Mouse (Mus musculus): ENCODE measurements around the gene Syde2. TPM values are rescaled to one million over a fixed set of nuclear protein-coding genes. Genes with fewer than 3 reads are reported as not detected.
A peak's percentile ranks its signal among the peaks of the same experiment; 100 is the strongest.

Syde2 gene
- polyA plus RNA-seq, 1 experiment = 6.1 TPM

GRCm38 (mm10) chr3:146057131-146057530 lies 69.5 kb downstream of the Syde2 start:
- Histone ChIP-seq H3K27ac (ENCODE audit: insufficient read depth, low read depth, low read length) (no peak overlapping the region), H3K36me3 (ENCODE audit: control insufficient read depth, insufficient read depth, low read length) (no peaks in the 10 kb centered on the region), H3K27me3 (replicated peaks; ENCODE audit: control insufficient read depth, insufficient read depth, low read length) (no peaks in the 10 kb centered on the region), H3K4me1 (ENCODE audit: control insufficient read depth, insufficient read depth, low read length) (no peaks in the 10 kb centered on the region), H3K4me3 (ENCODE audit: insufficient read depth, low read depth, low read length) (no peak overlapping the region)
- TF ChIP-seq POLR2A (IDR thresholded peaks at IDR 0.05; ENCODE audit: low read depth, low read length) (no peak), CTCF (conservative IDR thresholded peaks at IDR 0.05; ENCODE audit: insufficient read depth, insufficient read length, low read depth, low read length) (no peak)
- DNase-seq = no peak
- 67% methylated on average over 7 of the region's 7 CpGs for WGBS

DNA sequence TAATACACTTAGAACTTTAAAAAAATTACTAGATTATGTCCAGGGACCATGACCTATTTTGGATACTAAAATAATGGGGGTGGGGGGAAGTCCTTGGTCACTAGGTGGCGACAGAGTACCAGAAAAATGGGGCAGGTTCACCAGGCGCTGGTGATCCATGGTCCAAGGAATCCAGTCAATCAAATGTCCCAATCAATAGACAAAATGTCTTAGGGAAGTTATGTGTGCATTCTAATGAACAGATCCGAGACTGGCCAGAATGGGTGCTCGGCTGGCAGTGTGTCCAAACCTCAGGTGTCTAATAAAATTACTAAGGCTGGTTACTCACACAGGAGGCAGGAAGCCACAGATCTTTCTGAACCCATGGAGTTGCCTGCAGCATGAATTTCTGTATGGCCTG lies 70.6 kb downstream of the Syde2 start:
- TF ChIP-seq CTCF (conservative IDR thresholded peaks at IDR 0.05; ENCODE audit: insufficient read depth, insufficient read length, low read depth, low read length) (peak; percentile 85), POLR2A (IDR thresholded peaks at IDR 0.05; ENCODE audit: low read depth, low read length) (no peak)
- DNase-seq = peak; percentile 57

DNA sequence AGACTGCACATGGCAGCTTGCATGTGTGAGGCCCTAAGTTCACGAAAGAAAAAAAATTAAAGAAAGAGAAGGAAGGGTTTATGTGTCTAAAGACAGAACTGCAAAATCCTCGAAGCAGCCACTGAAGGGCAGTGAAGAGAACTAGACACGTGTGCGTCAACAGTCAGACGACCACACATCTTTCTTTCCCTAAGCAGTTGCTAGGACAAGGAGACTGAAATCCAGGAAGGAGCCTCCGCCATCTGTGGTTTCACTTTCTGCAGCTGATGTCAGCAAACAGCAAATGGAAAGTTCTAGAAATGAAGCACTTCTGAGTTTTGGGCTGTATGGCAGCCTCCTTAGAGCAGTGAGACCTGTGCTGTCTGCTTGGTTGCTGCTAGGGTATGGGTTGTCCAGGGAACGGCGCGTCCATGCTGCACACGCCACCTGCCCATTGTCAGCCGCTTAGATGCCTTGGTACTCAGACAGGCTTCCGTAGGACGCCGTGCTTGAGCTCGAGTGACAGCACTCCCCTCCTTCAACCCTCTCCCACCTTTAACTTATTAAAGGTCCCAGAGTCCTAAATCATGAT lies 71.8 kb downstream of the Syde2 start:
- H3K4me3 ChIP-seq (ENCODE audit: insufficient read depth, low read depth, low read length) = peak overlapping the region; percentile 18; the same call in 1 of the 2 replicates
- DNase-seq = no peak
- no peaks in the 10 kb centered on the region for H3K36me3 ChIP-seq (ENCODE audit: control insufficient read depth, insufficient read depth, low read length)
- TF ChIP-seq POLR2A (IDR thresholded peaks at IDR 0.05; ENCODE audit: low read depth, low read length) = no peak
- no peak for TF ChIP-seq CTCF (conservative IDR thresholded peaks at IDR 0.05; ENCODE audit: insufficient read depth, insufficient read length, low read depth, low read length)
- no peak overlapping the region for H3K27ac ChIP-seq (ENCODE audit: insufficient read depth, low read depth, low read length)
- no peaks in the 10 kb centered on the region for H3K27me3 ChIP-seq (replicated peaks; ENCODE audit: control insufficient read depth, insufficient read depth, low read length)
- 61% methylated on average over 15 of the region's 15 CpGs for WGBS
- H3K4me1 ChIP-seq (ENCODE audit: control insufficient read depth, insufficient read depth, low read length) = no peaks in the 10 kb centered on the region

More for the DNA sequence above, 70.6 kb downstream of the Syde2 start:
- H3K4me3 ChIP-seq (ENCODE audit: insufficient read depth, low read depth, low read length) = no peak overlapping the region
- H3K36me3 ChIP-seq (ENCODE audit: control insufficient read depth, insufficient read depth, low read length) = no peaks in the 10 kb centered on the region
- WGBS = 12% methylated on average over 4 of the region's 4 CpGs
- H3K27ac ChIP-seq (ENCODE audit: insufficient read depth, low read depth, low read length) = no peak overlapping the region
- no peaks in the 10 kb centered on the region for H3K4me1 ChIP-seq (ENCODE audit: control insufficient read depth, insufficient read depth, low read length)
- H3K27me3 ChIP-seq (replicated peaks; ENCODE audit: control insufficient read depth, insufficient read depth, low read length) = no peaks in the 10 kb centered on the region

DNA sequence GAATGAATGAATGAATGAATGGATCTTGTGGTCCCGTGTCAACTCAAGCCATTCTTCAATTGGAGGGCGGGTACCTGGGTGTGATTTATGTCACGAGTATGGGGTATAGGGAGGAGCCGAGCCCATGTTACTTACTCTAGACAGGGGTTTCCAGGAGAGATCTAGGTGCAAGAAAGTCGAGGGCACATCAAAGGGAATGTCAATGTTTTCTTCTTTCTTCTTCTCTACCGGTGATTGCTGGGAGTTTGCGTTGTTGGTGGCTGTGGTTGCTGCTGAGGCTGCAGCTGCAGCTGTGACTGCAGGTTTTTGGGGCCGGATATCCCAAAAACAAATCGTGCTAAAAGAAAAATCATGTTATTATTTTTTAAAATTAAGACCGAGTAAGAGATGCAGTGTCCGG lies 75.5 kb downstream of the Syde2 start:
- H3K4me3 ChIP-seq (ENCODE audit: insufficient read depth, low read depth, low read length) = no peak overlapping the region
- H3K36me3 ChIP-seq (ENCODE audit: control insufficient read depth, insufficient read depth, low read length) = no peaks in the 10 kb centered on the region
- TF ChIP-seq POLR2A (IDR thresholded peaks at IDR 0.05; ENCODE audit: low read depth, low read length) (no peak), CTCF (conservative IDR thresholded peaks at IDR 0.05; ENCODE audit: insufficient read depth, insufficient read length, low read depth, low read length) (no peak)
- H3K4me1 ChIP-seq (ENCODE audit: control insufficient read depth, insufficient read depth, low read length) = no peaks in the 10 kb centered on the region
- DNase-seq = no peak
- no peak overlapping the region for H3K27ac ChIP-seq (ENCODE audit: insufficient read depth, low read depth, low read length)
- no peaks in the 10 kb centered on the region for H3K27me3 ChIP-seq (replicated peaks; ENCODE audit: control insufficient read depth, insufficient read depth, low read length)
- WGBS = 84% methylated on average over 11 of the region's 11 CpGs

- WGBS = 41% methylated on average over 4 of the region's 4 CpGs
Measured at GRCm38 (mm10) chr3:146069276-146069675, 81.6 kb downstream of the Syde2 start.

More at GRCm38 (mm10) chr3:146069276-146069675, 81.6 kb downstream of the Syde2 start:
- no peaks in the 10 kb centered on the region for H3K4me1 ChIP-seq (ENCODE audit: control insufficient read depth, insufficient read depth, low read length)
- no peak overlapping the region for H3K4me3 ChIP-seq (ENCODE audit: insufficient read depth, low read depth, low read length)
- TF ChIP-seq CTCF (conservative IDR thresholded peaks at IDR 0.05; ENCODE audit: insufficient read depth, insufficient read length, low read depth, low read length) = no peak
- TF ChIP-seq POLR2A (IDR thresholded peaks at IDR 0.05; ENCODE audit: low read depth, low read length) = no peak
- H3K27ac ChIP-seq (ENCODE audit: insufficient read depth, low read depth, low read length) = no peak overlapping the region
- H3K27me3 ChIP-seq (replicated peaks; ENCODE audit: control insufficient read depth, insufficient read depth, low read length) = no peaks in the 10 kb centered on the region
- no peak for DNase-seq
- H3K36me3 ChIP-seq (ENCODE audit: control insufficient read depth, insufficient read depth, low read length) = no peaks in the 10 kb centered on the region

Other genes starting within 250 kb of the Syde2 start
- 143 and 159 TPM in 2 replicates for gene Ddah1, start 229.2 kb upstream of the Syde2 start, polyA plus RNA-seq (2012; rRNA removed)
- gene Bcl10, start 65.1 kb upstream of the Syde2 start, polyA plus RNA-seq (2012; rRNA removed) = 9.4 and 13.7 TPM in 2 replicates
- 7.4 and 9.4 TPM in 2 replicates for gene 2410004B18Rik, start 49.9 kb upstream of the Syde2 start, polyA plus RNA-seq (2012; rRNA removed)
- 0.10 TPM in 1 of 2 replicates, not detected in the other for gene Wdr63, start 120.3 kb downstream of the Syde2 start, polyA plus RNA-seq (2012; rRNA removed)
- gene Mcoln3, start 129.6 kb downstream of the Syde2 start, polyA plus RNA-seq (2012; rRNA removed) = 17.3 and 17.9 TPM in 2 replicates
- gene Mcoln2, start 162.0 kb downstream of the Syde2 start, polyA plus RNA-seq (2012; rRNA removed) = 3.2 and 3.5 TPM in 2 replicates
- gene Lpar3, start 233.1 kb downstream of the Syde2 start, polyA plus RNA-seq (2012; rRNA removed) = 33.7 and 39.8 TPM in 2 replicates

All from kidney, adult 2 months (tissue).